Mouse (Mus musculus) CH12.LX (cell line): ENCODE data around the gene Tcirg1. TPM values are rescaled to one million over a fixed set of nuclear protein-coding genes. Genes with fewer than 3 reads are reported as not detected.
A peak's percentile ranks its signal among the peaks of the same experiment; 100 is the strongest.

Source experiments
- DNase-seq: peaks from one replicate; pipeline ENCODE4 v3.0.0-alpha.2; 2013; ENCODE audit errors: extremely low read depth
- H3K27ac ChIP-seq: 2 replicates; pipeline ENCODE4 v1.5.1; 2012; ENCODE audit warnings: low read depth, mild to moderate bottlenecking, control low read depth, moderate library complexity; ENCODE audit not compliant: insufficient read depth
- H3K27me3 ChIP-seq: replicated peaks from 2 replicates; pipeline ENCODE3; 2012; ENCODE audit warnings: inconsistent platforms
- H3K36me3 ChIP-seq, 2 experiments: replicated peaks in 1 of 2; 2 replicates each; pipeline versions ENCODE3 to v1.6.1; 2012; ENCODE audit warnings: inconsistent platforms in 1 of 2, low read length in 1 of 2, mild to moderate bottlenecking in 1 of 2, mixed read lengths in 1 of 2, moderate library complexity in 1 of 2; ENCODE audit not compliant: control insufficient read depth in 1 of 2, insufficient read depth in 1 of 2
- H3K4me1 ChIP-seq, 2 experiments: 2 replicates each; pipeline ENCODE4 v1.6.1; 2012; ENCODE audit warnings: inconsistent platforms in 1 of 2, moderate library complexity in 1 of 2; ENCODE audit not compliant: insufficient read depth in 2 of 2, control insufficient read depth in 1 of 2
- H3K4me2 ChIP-seq: 2 replicates; pipeline ENCODE4 v1.6.1; 2012; ENCODE audit warnings: low read depth, mild to moderate bottlenecking, control low read depth; ENCODE audit not compliant: poor library complexity, insufficient read depth, severe bottlenecking
- H3K4me3 ChIP-seq, 3 experiments: fragments of 150-350 bp in 1 of 3; sonication (generic) in 1 of 3; replicated peaks in 1 of 3; 2 replicates each; pipeline versions ENCODE3 to v1.5.1; 2011 to 2012; ENCODE audit warnings: low read depth in 2 of 3, low read length in 2 of 3, mild to moderate bottlenecking in 2 of 3, moderate library complexity in 2 of 3, control low read depth in 1 of 3, improper control_type of control experiment in 1 of 3, inconsistent platforms in 1 of 3, mixed read lengths in 1 of 3; ENCODE audit not compliant: poor library complexity in 1 of 3
- H3K79me2 ChIP-seq: replicated peaks from 2 replicates; pipeline ENCODE4 v1.6.1; 2012; ENCODE audit warnings: mild to moderate bottlenecking, moderate library complexity; ENCODE audit not compliant: control insufficient read depth, poor library complexity, insufficient read depth, severe bottlenecking; ENCODE audit errors: extremely low read depth
- H3K9ac ChIP-seq: 2 replicates; pipeline ENCODE4 v1.6.1; 2012; ENCODE audit warnings: low read depth, mild to moderate bottlenecking, control low read depth, moderate library complexity; ENCODE audit not compliant: insufficient read depth
- H3K9me3 ChIP-seq: replicated peaks from 2 replicates; pipeline ENCODE3; 2012; ENCODE audit warnings: low read length, inconsistent platforms, mixed read lengths
- BHLHE40 ChIP-seq: IDR thresholded peaks from 2 replicates; pipeline ENCODE4 v1.6.1; 2011; ENCODE audit warnings: mild to moderate bottlenecking, low read depth, low read length, improper control_type of control experiment
- CHD1 ChIP-seq: IDR thresholded peaks from 2 replicates; pipeline ENCODE4 v1.6.1; 2012; ENCODE audit warnings: low read depth, low read length, improper control_type of control experiment, inconsistent platforms
- CHD2 ChIP-seq: IDR thresholded peaks from 2 replicates; pipeline ENCODE4 v1.6.1; 2011; ENCODE audit warnings: low read length, improper control_type of control experiment
- CTCF ChIP-seq, 2 experiments: IDR thresholded peaks in 1 of 2; conservative IDR thresholded peaks in 1 of 2; 2 replicates each; pipeline ENCODE4 v1.5.1; 2011 to 2012; ENCODE audit warnings: low read depth in 2 of 2, low read length in 2 of 2, improper control_type of control experiment in 1 of 2, inconsistent platforms in 1 of 2, mild to moderate bottlenecking in 1 of 2, moderate library complexity in 1 of 2
- E2F4 ChIP-seq: IDR thresholded peaks from 2 replicates; pipeline ENCODE4 v1.6.1; 2011; ENCODE audit warnings: low read depth, low read length, improper control_type of control experiment; ENCODE audit not compliant: insufficient replicate concordance
- EP300 ChIP-seq: IDR thresholded peaks from 2 replicates; pipeline ENCODE4 v1.6.1; 2011; ENCODE audit warnings: low read length, improper control_type of control experiment
- ETS1 ChIP-seq: conservative IDR thresholded peaks from 2 replicates; pipeline ENCODE4 v1.6.1; 2012; ENCODE audit warnings: low read depth, mild to moderate bottlenecking, inconsistent platforms, low read length, improper control_type of control experiment, moderate library complexity
- JUN ChIP-seq: IDR thresholded peaks from 2 replicates; pipeline ENCODE4 v1.6.1; 2011; ENCODE audit warnings: low read depth, mild to moderate bottlenecking, low read length, improper control_type of control experiment, moderate library complexity; ENCODE audit not compliant: insufficient read depth
- JUND ChIP-seq: conservative IDR thresholded peaks from 2 replicates; pipeline ENCODE4 v1.6.1; 2011; ENCODE audit warnings: low read depth, low read length, improper control_type of control experiment
- MAFK ChIP-seq: IDR thresholded peaks from 2 replicates; pipeline ENCODE4 v1.6.1; 2011; ENCODE audit warnings: low read length, improper control_type of control experiment; ENCODE audit not compliant: insufficient replicate concordance
- MAZ ChIP-seq: IDR thresholded peaks from 2 replicates; pipeline ENCODE4 v1.6.1; 2012; ENCODE audit warnings: low read depth, mild to moderate bottlenecking, inconsistent platforms, low read length, improper control_type of control experiment, moderate library complexity
- MEF2A ChIP-seq: IDR thresholded peaks from 2 replicates; pipeline ENCODE4 v1.6.1; 2014; ENCODE audit warnings: low read depth, mild to moderate bottlenecking, inconsistent platforms, low read length, improper control_type of control experiment, borderline replicate concordance
- MXI1 ChIP-seq: IDR thresholded peaks from 2 replicates; pipeline ENCODE4 v1.6.1; 2011; ENCODE audit warnings: mild to moderate bottlenecking, low read depth, low read length, improper control_type of control experiment
- MYC ChIP-seq: IDR thresholded peaks from 2 replicates; pipeline ENCODE4 v1.6.1; 2011; ENCODE audit warnings: low read depth, mild to moderate bottlenecking, improper control_type of control experiment, low read length
- NELFE ChIP-seq: IDR thresholded peaks from 2 replicates; pipeline ENCODE4 v1.6.1; 2011; ENCODE audit warnings: low read depth, low read length, improper control_type of control experiment
- NRF1 ChIP-seq: IDR thresholded peaks from 2 replicates; pipeline ENCODE4 v1.6.1; 2014; ENCODE audit warnings: low read depth, mild to moderate bottlenecking, inconsistent platforms, low read length, improper control_type of control experiment, moderate library complexity
- PAX5 ChIP-seq: IDR thresholded peaks from 2 replicates; pipeline ENCODE4 v1.6.1; 2012; ENCODE audit warnings: low read length, inconsistent platforms, mixed read lengths
- POLR2A ChIP-seq: IDR thresholded peaks from 2 replicates; pipeline ENCODE4 v1.6.1; 2011; ENCODE audit warnings: low read depth, mild to moderate bottlenecking, improper control_type of control experiment, low read length
- RAD21 ChIP-seq: IDR thresholded peaks from 2 replicates; pipeline ENCODE4 v1.6.1; 2011; ENCODE audit warnings: low read depth, mild to moderate bottlenecking, low read length, improper control_type of control experiment, moderate library complexity
- RCOR1 ChIP-seq: conservative IDR thresholded peaks from 2 replicates; pipeline ENCODE4 v1.6.1; 2012; ENCODE audit warnings: low read depth, mild to moderate bottlenecking, inconsistent platforms, low read length, improper control_type of control experiment
- SIN3A ChIP-seq: IDR thresholded peaks from 2 replicates; pipeline ENCODE4 v1.6.1; 2012; ENCODE audit warnings: low read length, improper control_type of control experiment, inconsistent platforms
- SMC3 ChIP-seq: IDR thresholded peaks from 2 replicates; pipeline ENCODE4 v1.6.1; 2011; ENCODE audit warnings: low read depth, low read length, improper control_type of control experiment
- TCF12 ChIP-seq: IDR thresholded peaks from 2 replicates; pipeline ENCODE4 v1.6.1; 2014; ENCODE audit warnings: low read depth, mild to moderate bottlenecking, inconsistent platforms, low read length, improper control_type of control experiment
- USF1 ChIP-seq: IDR thresholded peaks from 2 replicates; pipeline ENCODE4 v1.6.1; 2014; ENCODE audit warnings: low read depth, mild to moderate bottlenecking, inconsistent platforms, low read length, improper control_type of control experiment
- USF2 ChIP-seq: conservative IDR thresholded peaks from 2 replicates; pipeline ENCODE4 v1.6.1; 2011; ENCODE audit warnings: low read depth, low read length, improper control_type of control experiment
- ZC3H11A ChIP-seq: IDR thresholded peaks from 2 replicates; pipeline ENCODE4 v1.6.1; 2012; ENCODE audit warnings: low read depth, mild to moderate bottlenecking, inconsistent platforms, low read length, improper control_type of control experiment
- ZKSCAN1 ChIP-seq: IDR thresholded peaks from 2 replicates; pipeline ENCODE4 v1.6.1; 2012; ENCODE audit warnings: low read depth, inconsistent platforms, low read length, improper control_type of control experiment, borderline replicate concordance
- ZMIZ1 ChIP-seq: IDR thresholded peaks from 2 replicates; pipeline ENCODE4 v1.6.1; 2012; ENCODE audit warnings: low read depth, mild to moderate bottlenecking, inconsistent platforms, low read length, improper control_type of control experiment
- ZNF384 ChIP-seq: IDR thresholded peaks from 2 replicates; pipeline ENCODE4 v1.6.1; 2012; ENCODE audit warnings: low read depth, low read length, improper control_type of control experiment, inconsistent platforms
- dilution Hi-C: fragments of 300-500 bp; cut with MboI; formaldehyde crosslinking; loops from 2 replicates; pipeline ENCODE4 v1.14.3; 2020; ENCODE audit warnings: low sequenced_read_pairs; ENCODE audit not compliant: extremely low pct_unique_long_range_greater_than_20kb, extremely low pct_ligation_motif_present
- in situ Hi-C: fragments of 300-500 bp; cut with MboI; formaldehyde crosslinking; loops from 3 replicates; pipeline ENCODE4 v1.14.3; 2019; ENCODE audit warnings: low sequenced_read_pairs, low pct_ligation_motif_present, low pct_unique_long_range_greater_than_20kb, mixed read lengths
- polyA plus RNA-seq: library from polyadenylated mRNA; unstranded; fragments of >175 nt; gene quantifications from 2 replicates; pipeline ENCODE4 v1.2.1, GENCODE M21; 2012; ENCODE audit warnings: low read depth; ENCODE audit not compliant: insufficient read length
- total RNA-seq, 2 experiments: library from RNA; depleted of rRNA; stranded (reverse); fragments of 300-350 nt in 1 of 2; fragments of >200 nt in 1 of 2; gene quantifications; 2 replicates each; pipeline ENCODE4 v1.2.3; 2012 to 2014

Gene Tcirg1
- total and polyA plus RNA-seq, 3 experiments, result 46.6 to 62.8 (median 48.5) TPM

DNA sequence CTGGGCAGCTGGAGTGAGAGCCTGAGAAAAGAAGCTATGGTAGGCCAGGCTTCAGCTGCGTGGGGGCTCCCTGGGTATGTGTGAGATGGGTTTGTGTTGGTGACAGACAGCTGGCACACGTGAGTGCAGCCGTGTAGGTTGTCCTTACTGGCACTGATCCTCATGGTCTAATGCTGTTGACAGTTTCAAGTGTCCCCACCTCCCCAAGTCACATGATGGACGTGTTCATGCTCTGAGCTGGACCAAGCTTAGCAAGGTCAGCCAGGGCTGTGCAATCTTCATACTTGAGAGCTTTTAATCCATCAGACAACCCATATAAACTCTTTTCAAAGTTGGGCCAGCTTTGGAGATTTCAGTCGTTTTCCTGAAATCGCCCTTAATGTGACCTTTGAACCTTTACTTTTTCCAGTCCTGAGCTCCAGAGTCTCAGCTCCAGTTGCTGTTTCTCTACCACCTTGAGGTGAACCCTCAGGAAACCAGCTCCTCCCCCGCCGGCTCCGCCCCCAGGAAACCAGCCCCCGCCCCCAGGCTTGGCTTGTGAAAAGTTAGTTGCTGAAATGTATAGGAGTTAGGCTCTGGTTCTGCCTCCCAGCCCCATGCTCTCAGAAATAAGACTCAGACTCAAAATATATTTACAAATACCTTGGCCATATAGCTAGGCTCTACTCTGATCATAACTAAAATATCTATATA is 39.1 kb upstream of the Tcirg1 start:
- in situ Hi-C loops (no loop called here), dilution Hi-C loops (no loop called here)
- Histone ChIP-seq H3K79me2 (no peaks in the 10 kb centered on the region), H3K9ac (no peak overlapping the region), H3K4me1 (peaks cover 20 to 57% of the 10 kb centered on the region in 2 experiments), H3K9me3 (no peaks in the 10 kb centered on the region), H3K36me3 (peaks cover 53 to 89% of the 10 kb centered on the region in 2 experiments), H3K4me2 (no peak overlapping the region), H3K4me3 (no peak overlapping the region), H3K27ac (peak overlapping the region; percentile 28; the same call in 1 of the 2 replicates), H3K27me3 (no peaks in the 10 kb centered on the region)
- DNase-seq, result no peak
- TF ChIP-seq JUND, result no peak
- no peak for TF ChIP-seq ZNF384
- no peak for TF ChIP-seq ZKSCAN1
- no peak for TF ChIP-seq MYC
- TF ChIP-seq SIN3A, result no peak

GRCm38 (mm10) chr19:3942986-3943735 is 36.2 kb upstream of the Tcirg1 start:
- H3K36me3 ChIP-seq, result peaks cover 31 to 73% of the 10 kb centered on the region in 2 experiments
- in situ Hi-C loops (loop anchor here (5.0 kb wide), 1 partner anchor 36 kb away; the partner anchor contains the start of gene Tcirg1), dilution Hi-C loops (no loop called here)
- H3K9me3 ChIP-seq, result no peaks in the 10 kb centered on the region
- H3K4me2 ChIP-seq, result peak overlapping the region; percentile 22; the same call in 1 of the 2 replicates
- H3K4me1 ChIP-seq, result peaks cover 20 to 72% of the 10 kb centered on the region in 2 experiments
- no peaks in the 10 kb centered on the region for H3K79me2 ChIP-seq
- H3K9ac ChIP-seq, result no peak overlapping the region
- no peaks in the 10 kb centered on the region for H3K27me3 ChIP-seq
- H3K4me3 ChIP-seq, result peak overlapping the region in 2 of 3 experiments; percentile 8 to 37
- peak; percentile 86 for DNase-seq
- H3K27ac ChIP-seq, result peak overlapping the region; percentile 14; the same call in 1 of the 2 replicates
- TF ChIP-seq JUN (no peak), CHD1 (no peak), ZMIZ1 (no peak), USF2 (no peak), JUND (no peak), ETS1 (no peak; the same call in 1 of the 2 replicates), MAZ (no peak), ZKSCAN1 (no peak), BHLHE40 (peak; percentile 88), MYC (peak; percentile 89), USF1 (no peak), EP300 (no peak), NRF1 (peak; percentile 61), TCF12 (peak; percentile 62; the same call in 1 of the 2 replicates), PAX5 (no peak), MAFK (no peak), E2F4 (no peak), SIN3A (peak; percentile 75), MEF2A (peak; percentile 30; the same call in 1 of the 2 replicates), CTCF (conservative IDR thresholded peaks at IDR 0.05 in 1 of 2, IDR thresholded peaks at IDR 0.05 in 1 of 2; ENCODE audit: low read depth in 2 of 2, low read length in 2 of 2) (peak in 1 of 2 experiments; percentile 21; a peak in 1 of 4 replicates), POLR2A (peak; percentile 60; the same call in 1 of the 2 replicates), CHD2 (no peak), ZNF384 (no peak), ZC3H11A (no peak), MXI1 (peak; percentile 87), RAD21 (peak; percentile 14), SMC3 (peak; percentile 47), NELFE (no peak), RCOR1 (no peak)
